Mouse (Mus musculus) kidney, postnatal 4 days (tissue): ENCODE measurements around the gene Sco2.

Source experiments
- DNase-seq, 2 experiments: peaks; one replicate each; pipeline ENCODE4 v3.0.0; 2021; ENCODE audit warnings: mixed read lengths in 2 of 2

Gene Sco2

DNA sequence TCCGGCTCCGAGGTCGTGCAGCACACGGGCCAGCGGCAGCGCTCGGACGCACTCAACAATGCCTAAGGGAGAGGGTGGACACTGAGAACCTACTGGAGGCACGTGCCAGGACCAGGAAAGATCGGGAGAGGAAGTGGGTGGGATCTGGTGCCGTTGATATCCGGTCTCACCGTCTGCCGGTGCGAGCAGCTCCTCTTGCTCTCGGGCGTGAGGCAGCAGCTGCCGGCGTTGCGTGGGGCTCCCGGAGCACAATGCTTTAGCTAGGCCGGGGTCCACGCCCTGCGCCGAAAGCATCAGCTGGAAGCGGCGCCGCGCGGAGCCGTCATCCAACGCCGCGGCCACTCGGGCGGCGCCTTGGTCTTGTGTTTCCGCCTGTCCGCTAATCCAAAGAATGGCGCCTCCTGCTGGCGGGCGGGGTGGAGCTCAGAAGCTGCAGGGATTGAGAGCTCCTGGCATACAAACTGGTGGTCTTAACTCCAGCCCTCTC lies at the start of gene Sco2:
TSS of gene Sco2 (minus strand) at position 85 of the 487 bp plus-strand sequence.
- DNase-seq: peak; percentile 98

GRCm38 (mm10) chr15:89421938-89422337 lies 48.3 kb upstream of the Sco2 start:
- DNase-seq: no peak

- DNase-seq: no peak
Measured at GRCm38 (mm10) chr15:89415282-89415681, 41.6 kb upstream of the Sco2 start.

GRCm38 (mm10) chr15:89410118-89410517 lies 36.5 kb upstream of the Sco2 start, which contains the start of gene Syce3:
Gene Syce3 (minus strand): TSS chr15:89410503.
- no peak for DNase-seq

- DNase-seq: no peak
Measured at GRCm38 (mm10) chr15:89406691-89407090, 33.0 kb upstream of the Sco2 start.

GRCm38 (mm10) chr15:89404831-89405623 lies 31.4 kb upstream of the Sco2 start:
- no peak for DNase-seq

- no peak for DNase-seq
Measured at GRCm38 (mm10) chr15:89402471-89402870, 28.8 kb upstream of the Sco2 start.

DNA sequence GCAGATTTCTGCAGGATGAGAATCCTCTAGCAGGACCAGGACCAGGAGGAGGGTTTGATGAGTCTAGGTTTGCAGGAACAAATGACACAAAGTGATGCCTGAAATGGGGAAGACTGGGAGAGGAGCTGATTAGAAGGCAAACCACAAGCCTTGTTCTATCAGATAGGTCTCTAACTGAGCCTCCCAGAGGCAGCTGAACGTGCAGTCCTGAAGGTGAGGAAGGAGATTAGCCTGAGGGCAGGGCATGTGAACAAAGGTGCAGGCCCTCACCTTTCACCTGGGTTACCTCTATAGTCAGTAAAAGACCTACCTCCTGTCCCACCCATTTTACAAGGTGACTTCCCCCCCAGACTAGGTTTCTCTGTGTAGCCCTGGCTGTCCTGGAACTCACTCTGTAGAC lies 26.1 kb upstream of the Sco2 start:
- no peak for DNase-seq

- no peak for DNase-seq
Measured at GRCm38 (mm10) chr15:89398146-89398545, 24.5 kb upstream of the Sco2 start.

DNA sequence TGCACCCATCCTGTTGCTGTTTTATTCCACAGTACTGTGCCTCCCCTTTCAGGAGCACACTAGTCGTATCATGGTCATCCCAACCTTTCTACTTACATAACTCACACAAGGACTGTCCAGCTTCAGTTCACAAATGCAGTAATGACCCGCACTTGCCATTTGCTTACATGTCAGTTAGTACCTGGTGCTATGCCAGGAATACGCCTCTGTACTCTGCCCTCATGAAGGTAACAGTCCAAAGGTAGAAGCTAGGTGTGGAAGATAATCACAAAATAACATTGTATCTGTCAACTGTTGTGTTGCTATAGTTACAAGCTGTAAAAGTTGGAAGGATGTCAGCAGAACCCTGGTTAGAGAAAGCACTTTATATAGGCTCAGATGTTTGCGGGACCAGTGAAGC lies 23.2 kb upstream of the Sco2 start:
- no peak for DNase-seq

DNA sequence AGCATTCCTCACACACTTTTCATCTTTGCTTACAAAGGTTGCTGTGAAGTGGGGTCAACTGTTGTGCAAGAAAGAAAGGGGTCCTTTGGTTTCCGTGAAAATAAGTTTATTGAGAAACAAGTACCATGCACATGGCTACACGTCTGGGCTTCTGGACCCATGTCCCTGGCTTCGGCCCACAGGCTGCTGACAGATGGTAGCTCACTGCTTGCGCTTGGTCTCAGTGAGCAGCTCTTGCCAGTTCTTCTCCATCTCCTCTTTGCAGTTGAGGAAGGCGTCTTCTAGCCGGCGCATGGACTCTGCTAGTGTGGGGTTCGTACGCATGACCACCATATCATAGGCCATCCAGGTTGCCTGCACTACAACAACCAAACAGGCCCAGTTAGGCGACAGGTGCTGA lies 16.4 kb upstream of the Sco2 start:
- DNase-seq: no peak

- DNase-seq: no peak
Measured at GRCm38 (mm10) chr15:89387127-89387526, 13.5 kb upstream of the Sco2 start.

DNA sequence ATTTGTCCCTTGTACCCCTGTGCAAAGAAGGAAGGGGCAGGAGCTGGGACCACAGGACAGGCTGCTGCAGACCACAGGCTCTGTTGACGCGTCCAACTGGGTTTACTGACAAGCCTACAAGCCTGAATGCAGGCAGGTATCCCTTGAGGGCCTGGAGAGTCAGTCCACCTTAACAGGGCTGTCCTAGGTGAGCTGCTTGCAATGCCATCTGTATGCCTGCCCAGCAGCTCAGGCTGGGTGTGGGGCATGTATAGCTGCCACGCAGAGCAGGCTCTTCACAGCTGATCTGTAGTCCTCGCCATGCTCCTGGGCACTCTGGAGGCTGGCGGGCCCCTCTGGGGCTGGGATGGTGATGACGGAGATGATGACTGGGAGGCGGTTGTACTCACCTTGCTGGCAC lies 11.0 kb upstream of the Sco2 start, which contains the start of gene Klhdc7b:
TSS of gene Klhdc7b (plus strand) at position 301 of the 400 bp plus-strand sequence.
- DNase-seq: no peak

- DNase-seq: peak; percentile 41 to 42
Measured at GRCm38 (mm10) chr15:89379429-89379828, 5.8 kb upstream of the Sco2 start.

DNA sequence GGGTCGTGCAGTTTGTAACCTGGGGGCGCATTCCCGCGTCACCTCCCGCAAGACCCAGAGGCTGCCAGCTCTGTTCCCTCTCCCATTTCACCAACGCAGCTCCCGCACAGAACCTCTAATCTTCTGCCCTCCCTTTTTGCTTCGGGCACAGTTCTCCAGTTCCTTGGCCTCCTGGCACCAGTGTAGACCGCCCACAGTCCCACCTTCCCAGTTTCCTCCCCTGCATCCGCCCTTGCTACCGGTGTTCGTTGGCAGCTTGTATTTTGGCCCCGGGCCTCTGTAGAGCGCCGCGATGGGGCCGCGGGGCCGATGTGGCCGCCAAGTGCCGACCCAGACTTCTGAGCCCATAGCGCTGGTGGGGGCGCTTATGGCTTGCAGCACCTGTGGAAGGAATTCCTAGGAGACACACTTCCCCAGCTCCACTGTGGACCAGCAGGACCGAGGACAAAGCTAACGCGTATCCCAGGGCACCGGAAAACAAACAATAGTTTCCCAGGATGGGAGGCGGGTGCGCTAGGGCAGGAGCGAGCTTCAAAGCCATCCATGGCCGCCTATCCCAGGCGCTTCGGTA lies 5.3 kb upstream of the Sco2 start, which contains the start of gene Odf3b:
TSS of gene Odf3b (minus strand) at position 452 of the 571 bp plus-strand sequence.
- peak; percentile 43 to 58 for DNase-seq

- peak in 1 of 2 experiments; percentile 44 for DNase-seq
Measured at GRCm38 (mm10) chr15:89377938-89378828, 4.5 kb upstream of the Sco2 start.

GRCm38 (mm10) chr15:89377362-89377761 lies 3.7 kb upstream of the Sco2 start:
- no peak for DNase-seq

DNA sequence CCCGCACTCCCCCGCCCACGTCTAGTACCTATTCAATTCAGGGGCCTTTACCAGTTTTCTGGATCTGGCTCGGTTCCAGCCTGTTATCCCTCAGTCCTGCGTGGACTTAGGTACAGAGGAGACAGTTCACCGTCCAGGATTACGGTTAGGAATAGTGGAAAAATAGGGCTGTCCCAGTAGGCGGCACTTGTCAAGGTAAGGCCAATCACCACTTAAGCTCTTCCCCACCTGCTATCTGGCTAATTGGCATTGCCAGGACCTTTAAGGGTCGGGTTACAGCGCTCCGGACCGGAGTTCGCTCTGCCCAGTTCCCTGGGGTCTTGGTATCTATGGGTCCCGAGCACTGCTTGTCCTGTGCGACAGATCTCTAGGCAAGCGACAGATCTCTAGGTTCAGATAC lies 3.3 kb upstream of the Sco2 start, which contains the start of gene Tymp:
TSS of gene Tymp (minus strand) at position 83 of the 400 bp plus-strand sequence.
- DNase-seq: no peak

DNA sequence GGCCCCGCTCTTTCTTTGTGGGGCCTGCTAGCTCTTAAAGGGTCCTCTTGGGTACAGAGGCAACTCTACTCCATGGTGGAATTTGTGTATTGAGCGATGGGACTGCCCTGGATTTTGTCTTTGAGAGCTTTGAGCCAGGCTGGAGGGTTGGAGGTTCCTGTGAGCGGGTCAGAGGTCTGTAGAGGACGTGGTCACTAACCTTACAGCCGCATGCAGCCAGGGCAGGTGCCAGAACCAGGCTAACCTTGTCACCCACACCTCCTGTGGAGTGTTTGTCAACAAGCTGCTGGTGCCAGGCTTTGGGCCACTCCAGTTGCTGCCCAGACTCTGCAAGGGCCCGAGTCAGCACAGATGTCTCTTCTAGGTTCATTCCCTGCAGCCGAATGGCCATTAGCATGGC lies 2.4 kb upstream of the Sco2 start:
- no peak for DNase-seq

DNA sequence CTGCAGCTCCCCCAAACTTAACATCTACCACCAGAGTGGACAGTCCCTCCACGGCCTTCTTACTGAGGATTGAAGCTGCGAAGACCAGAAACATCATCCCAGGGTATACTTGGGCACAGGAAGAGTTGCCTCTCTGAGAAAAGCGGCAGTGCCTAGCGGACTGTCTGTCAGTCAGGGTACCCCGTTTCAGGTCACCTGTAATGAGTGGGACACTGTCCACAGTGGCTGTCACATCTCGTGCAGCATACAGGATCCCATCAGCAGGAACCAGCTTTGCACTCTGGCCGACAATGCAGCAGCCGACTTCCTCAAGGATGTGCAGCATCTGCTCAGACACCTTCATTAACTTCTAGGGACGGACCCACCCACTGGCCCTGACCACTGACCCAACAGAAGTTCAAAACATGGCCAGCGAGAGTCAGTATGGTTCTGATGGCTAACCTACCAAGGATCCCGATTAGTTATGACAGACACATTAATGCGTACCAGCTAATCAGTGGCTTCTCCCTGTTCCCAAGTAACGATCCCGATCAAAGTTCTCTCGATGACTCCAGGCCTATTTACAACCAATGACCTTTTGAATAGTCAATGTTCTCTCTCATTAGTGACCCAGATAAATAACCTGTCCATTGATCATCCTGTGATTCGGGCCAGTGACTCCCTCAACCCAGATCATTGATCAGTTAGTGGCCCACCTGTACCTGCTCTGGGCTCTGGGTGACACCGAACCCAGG lies 1.3 kb upstream of the Sco2 start:
- no peak for DNase-seq

GRCm38 (mm10) chr15:89374340-89374739 lies 694 bp upstream of the Sco2 start:
- DNase-seq: no peak
